Mouse (Mus musculus): ENCODE data around the gene Rab40b. TPM values are rescaled to one million over a fixed set of nuclear protein-coding genes. Genes with fewer than 3 reads are reported as not detected.

Rab40b gene
- polyA plus RNA-seq, 1 experiment, result 1.8 TPM

- 65% methylated on average over 3 of the region's 3 CpGs for WGBS
- Histone ChIP-seq H3K36me3 (ENCODE audit: control insufficient read depth, insufficient read depth, low read length) (no peaks in the 10 kb centered on the region), H3K27me3 (replicated peaks; ENCODE audit: control insufficient read depth, insufficient read depth, low read length) (no peaks in the 10 kb centered on the region), H3K27ac (ENCODE audit: insufficient read depth, low read depth, low read length) (no peak overlapping the region), H3K4me1 (ENCODE audit: control insufficient read depth, insufficient read depth, low read length) (0 out of 2 replicates have a peak, but pooled peaks cover 3% of the 10 kb centered on the region), H3K4me3 (ENCODE audit: insufficient read depth, low read depth, low read length) (no peak overlapping the region)
- DNase-seq, result no peak
- TF ChIP-seq CTCF (conservative IDR thresholded peaks at IDR 0.05; ENCODE audit: insufficient read depth, insufficient read length, low read depth, low read length), result no peak
- no peak for TF ChIP-seq POLR2A (IDR thresholded peaks at IDR 0.05; ENCODE audit: low read depth, low read length)
Measured at GRCm38 (mm10) chr11:121390793-121391192, 2.7 kb upstream of the Rab40b start.

GRCm38 (mm10) chr11:121388554-121388945 lies 499 bp upstream of the Rab40b start:
- Histone ChIP-seq H3K4me3 (ENCODE audit: insufficient read depth, low read depth, low read length) (peak overlapping the region; percentile 2; the same call in 1 of the 2 replicates), H3K27ac (ENCODE audit: insufficient read depth, low read depth, low read length) (no peak overlapping the region)

GRCm38 (mm10) chr11:121380294-121380693 lies 7.8 kb downstream of the Rab40b start:
- 64% methylated on average over 6 of the region's 6 CpGs for WGBS
- Histone ChIP-seq H3K27ac (ENCODE audit: insufficient read depth, low read depth, low read length) (no peak overlapping the region), H3K4me3 (ENCODE audit: insufficient read depth, low read depth, low read length) (no peak overlapping the region), H3K4me1 (ENCODE audit: control insufficient read depth, insufficient read depth, low read length) (no peaks in the 10 kb centered on the region), H3K36me3 (ENCODE audit: control insufficient read depth, insufficient read depth, low read length) (no peaks in the 10 kb centered on the region), H3K27me3 (replicated peaks; ENCODE audit: control insufficient read depth, insufficient read depth, low read length) (no peaks in the 10 kb centered on the region)
- TF ChIP-seq POLR2A (IDR thresholded peaks at IDR 0.05; ENCODE audit: low read depth, low read length) (no peak), CTCF (conservative IDR thresholded peaks at IDR 0.05; ENCODE audit: insufficient read depth, insufficient read length, low read depth, low read length) (no peak)
- no peak for DNase-seq

More at GRCm38 (mm10) chr11:121388554-121388945, 499 bp upstream of the Rab40b start:
- TF ChIP-seq CTCF (conservative IDR thresholded peaks at IDR 0.05; ENCODE audit: insufficient read depth, insufficient read length, low read depth, low read length) (no peak), POLR2A (IDR thresholded peaks at IDR 0.05; ENCODE audit: low read depth, low read length) (no peak)
- DNase-seq, result no peak
- H3K27me3 ChIP-seq (replicated peaks; ENCODE audit: control insufficient read depth, insufficient read depth, low read length), result no peaks in the 10 kb centered on the region
- 0 out of 2 replicates have a peak, but pooled peaks cover 3% of the 10 kb centered on the region for H3K4me1 ChIP-seq (ENCODE audit: control insufficient read depth, insufficient read depth, low read length)
- WGBS, result 6% methylated on average over 6 of the region's 6 CpGs
- H3K36me3 ChIP-seq (ENCODE audit: control insufficient read depth, insufficient read depth, low read length), result no peaks in the 10 kb centered on the region

GRCm38 (mm10) chr11:121378644-121379043 lies 9.4 kb downstream of the Rab40b start:
- TF ChIP-seq CTCF (conservative IDR thresholded peaks at IDR 0.05; ENCODE audit: insufficient read depth, insufficient read length, low read depth, low read length), result no peak
- no peak for TF ChIP-seq POLR2A (IDR thresholded peaks at IDR 0.05; ENCODE audit: low read depth, low read length)
- no peaks in the 10 kb centered on the region for H3K36me3 ChIP-seq (ENCODE audit: control insufficient read depth, insufficient read depth, low read length)
- H3K27ac ChIP-seq (ENCODE audit: insufficient read depth, low read depth, low read length), result no peak overlapping the region
- no peaks in the 10 kb centered on the region for H3K27me3 ChIP-seq (replicated peaks; ENCODE audit: control insufficient read depth, insufficient read depth, low read length)
- no peak for DNase-seq
- no peaks in the 10 kb centered on the region for H3K4me1 ChIP-seq (ENCODE audit: control insufficient read depth, insufficient read depth, low read length)
- H3K4me3 ChIP-seq (ENCODE audit: insufficient read depth, low read depth, low read length), result no peak overlapping the region

- H3K27me3 ChIP-seq (replicated peaks; ENCODE audit: control insufficient read depth, insufficient read depth, low read length), result no peaks in the 10 kb centered on the region
- H3K27ac ChIP-seq (ENCODE audit: insufficient read depth, low read depth, low read length), result no peak overlapping the region
- no peaks in the 10 kb centered on the region for H3K36me3 ChIP-seq (ENCODE audit: control insufficient read depth, insufficient read depth, low read length)
- DNase-seq, result no peak
- WGBS, result 68% methylated on average over 6 of the region's 6 CpGs
- no peak overlapping the region for H3K4me3 ChIP-seq (ENCODE audit: insufficient read depth, low read depth, low read length)
- no peak for TF ChIP-seq POLR2A (IDR thresholded peaks at IDR 0.05; ENCODE audit: low read depth, low read length)
- no peak for TF ChIP-seq CTCF (conservative IDR thresholded peaks at IDR 0.05; ENCODE audit: insufficient read depth, insufficient read length, low read depth, low read length)
- H3K4me1 ChIP-seq (ENCODE audit: control insufficient read depth, insufficient read depth, low read length), result no peaks in the 10 kb centered on the region
Measured at GRCm38 (mm10) chr11:121373305-121373704, 14.7 kb downstream of the Rab40b start.

GRCm38 (mm10) chr11:121370337-121370994 lies 17.6 kb downstream of the Rab40b start:
- Histone ChIP-seq H3K27ac (ENCODE audit: insufficient read depth, low read depth, low read length) (no peak overlapping the region), H3K4me3 (ENCODE audit: insufficient read depth, low read depth, low read length) (no peak overlapping the region), H3K4me1 (ENCODE audit: control insufficient read depth, insufficient read depth, low read length) (no peaks in the 10 kb centered on the region), H3K27me3 (replicated peaks; ENCODE audit: control insufficient read depth, insufficient read depth, low read length) (no peaks in the 10 kb centered on the region), H3K36me3 (ENCODE audit: control insufficient read depth, insufficient read depth, low read length) (no peaks in the 10 kb centered on the region)
- DNase-seq, result no peak
- no peak for TF ChIP-seq POLR2A (IDR thresholded peaks at IDR 0.05; ENCODE audit: low read depth, low read length)
- TF ChIP-seq CTCF (conservative IDR thresholded peaks at IDR 0.05; ENCODE audit: insufficient read depth, insufficient read length, low read depth, low read length), result no peak
- 72% methylated on average over 6 of the region's 6 CpGs for WGBS

GRCm38 (mm10) chr11:121369622-121370021 lies 18.4 kb downstream of the Rab40b start:
- peak; percentile 56 for DNase-seq
- Histone ChIP-seq H3K27me3 (replicated peaks; ENCODE audit: control insufficient read depth, insufficient read depth, low read length) (no peaks in the 10 kb centered on the region), H3K27ac (ENCODE audit: insufficient read depth, low read depth, low read length) (no peak overlapping the region), H3K4me1 (ENCODE audit: control insufficient read depth, insufficient read depth, low read length) (no peaks in the 10 kb centered on the region), H3K36me3 (ENCODE audit: control insufficient read depth, insufficient read depth, low read length) (no peaks in the 10 kb centered on the region), H3K4me3 (ENCODE audit: insufficient read depth, low read depth, low read length) (no peak overlapping the region)
- 67% methylated on average over 6 of the region's 6 CpGs for WGBS
- TF ChIP-seq POLR2A (IDR thresholded peaks at IDR 0.05; ENCODE audit: low read depth, low read length), result no peak
- TF ChIP-seq CTCF (conservative IDR thresholded peaks at IDR 0.05; ENCODE audit: insufficient read depth, insufficient read length, low read depth, low read length), result peak; percentile 50

Measured in kidney, adult 2 months (tissue).